Mouse (Mus musculus) 3T3-L1 (cell line): ENCODE measurements at regions not wholly inside any gene's neighbourhood (a gene's known extent, or its start where the extent isn't known, plus 50 kb on each side); places are given as distances from the start of the nearest gene placed in this dataset.
"Not testable (repeated sequence)": the region's sequence is repeated elsewhere in the genome, so short reads cannot be mapped to it uniquely, and the experiment has no call there.

Experiments
- DNase-seq: peaks from one replicate; pipeline ENCODE4 v3.0.0-alpha.2; 2015; ENCODE audit warnings: low read depth, low spot score

- no peak for DNase-seq
These were observed 803.9 kb upstream of the Gm10800 start for GRCm38 (mm10) chr2:99470856-99471465.

GRCm38 (mm10) chr2:99431254-99431653, 764.2 kb upstream of the Gm10800 start:
- DNase-seq = no peak

GRCm38 (mm10) chr2:99430511-99430910, 763.4 kb upstream of the Gm10800 start:
- no peak for DNase-seq

- no peak for DNase-seq
These were observed 754.5 kb upstream of the Gm10800 start for GRCm38 (mm10) chr2:99421622-99422021.

- peak; percentile 6 for DNase-seq
These were observed 742.4 kb upstream of the Gm10800 start for GRCm38 (mm10) chr2:99409483-99409882.

- DNase-seq = no peak
These were observed 712.6 kb upstream of the Gm10800 start for GRCm38 (mm10) chr2:99379746-99380145.

GRCm38 (mm10) chr2:99363651-99364050, 696.5 kb upstream of the Gm10800 start:
- DNase-seq = not testable (repeated sequence)

- no peak for DNase-seq
These were observed 662.1 kb upstream of the Gm10800 start for GRCm38 (mm10) chr2:99329166-99329565.
